Mouse (Mus musculus) neural tube, embryonic 10.5 days (tissue): Measurements from ENCODE around the gene Macf1.
"Not testable (repeated sequence)": the region's sequence is repeated elsewhere in the genome, so short reads cannot be mapped to it uniquely, and the experiment has no call there.

ENCODE experiments used
- DNase-seq: peaks from one replicate; pipeline ENCODE4 v3.0.0-alpha.2; 2017; ENCODE audit warnings: low spot score; ENCODE audit errors: extremely low spot score

The Macf1 gene

GRCm38 (mm10) chr4:123322910-123323309, 361.2 kb downstream of the Macf1 start:
- DNase-seq, result not testable (repeated sequence)

GRCm38 (mm10) chr4:123314497-123314896, 369.7 kb downstream of the Macf1 start:
- no peak for DNase-seq

- no peak for DNase-seq
Measured at GRCm38 (mm10) chr4:123313010-123313409, 371.1 kb downstream of the Macf1 start.

GRCm38 (mm10) chr4:123311845-123312244, 372.3 kb downstream of the Macf1 start:
- no peak for DNase-seq

GRCm38 (mm10) chr4:123308292-123308691, 375.9 kb downstream of the Macf1 start:
- DNase-seq, result no peak

GRCm38 (mm10) chr4:123306999-123307398, 377.2 kb downstream of the Macf1 start:
- DNase-seq, result no peak

GRCm38 (mm10) chr4:123305789-123306188, 378.4 kb downstream of the Macf1 start:
- DNase-seq, result peak; percentile 27
